Mouse (Mus musculus): ENCODE results near the gene H2-K1. TPM values are rescaled to one million over a fixed set of nuclear protein-coding genes. Genes with fewer than 3 reads are reported as not detected.
A peak's percentile ranks its signal among the peaks of the same experiment; 100 is the strongest.

H2-K1 gene
- polyA plus RNA-seq, 1 experiment from 2014 or later = 139 TPM

DNA sequence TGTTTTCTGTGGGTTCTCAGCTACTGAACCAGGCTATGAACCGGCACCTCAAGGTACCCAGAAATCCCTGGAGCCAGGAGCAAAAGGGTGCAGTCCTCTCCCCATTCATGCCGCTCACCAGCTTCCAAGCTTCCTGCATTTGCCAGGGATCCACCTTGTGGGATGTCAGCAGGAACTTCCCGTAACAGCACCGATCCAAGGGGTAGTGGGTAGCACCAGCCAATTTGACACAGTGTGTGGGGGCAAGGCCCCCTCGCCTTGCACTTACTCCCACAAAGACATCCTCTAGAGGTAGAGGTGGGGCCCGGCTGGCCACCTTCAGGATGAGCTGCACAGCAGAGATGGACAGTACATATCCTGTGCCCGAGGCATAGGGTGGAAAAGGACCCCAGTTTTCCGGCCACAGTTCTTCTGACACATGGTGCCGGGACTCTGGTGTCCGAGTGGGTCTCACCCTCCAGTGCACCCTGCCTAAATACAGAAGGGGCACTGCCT, 50.0 kb downstream of the H2-K1 start:
- 74% methylated on average over 10 of the region's 10 CpGs for WGBS (ENCODE audit: insufficient replicate concordance)
- no peak overlapping the region; the same call in 1 of the 2 replicates for H3K9ac ChIP-seq (ENCODE audit: low read depth, low read length)

DNA sequence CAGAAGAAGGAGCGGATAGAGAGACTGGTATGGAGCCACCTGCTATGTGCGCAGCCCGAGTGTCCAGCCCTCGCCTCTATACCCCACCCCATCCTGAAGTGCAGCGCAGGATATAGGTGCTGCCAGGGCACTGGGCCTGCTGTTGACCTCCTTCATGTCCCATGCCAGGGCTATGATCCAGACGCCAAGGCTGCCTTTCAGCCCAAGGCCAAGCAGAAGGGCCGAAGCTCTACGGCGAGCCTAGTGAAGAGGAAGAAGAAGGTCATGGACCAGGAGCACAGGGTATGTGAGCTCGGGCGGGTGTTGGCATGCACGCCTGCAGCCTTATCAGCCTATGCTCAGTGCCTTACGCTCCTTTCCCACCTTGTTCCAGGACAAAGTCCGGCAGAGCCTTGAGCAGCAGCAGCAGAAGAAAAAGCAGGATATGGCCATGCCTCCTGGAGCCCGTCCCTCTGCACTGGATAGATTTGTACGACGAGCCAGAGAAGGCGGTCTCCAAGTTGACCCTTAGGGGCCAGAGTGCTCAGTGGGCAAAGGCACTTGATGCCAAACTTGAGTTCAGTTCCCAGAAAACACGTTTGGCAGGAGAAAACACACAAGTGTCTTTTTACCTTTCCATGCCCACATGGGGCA, 51.1 kb downstream of the H2-K1 start:
- Histone ChIP-seq H3K4me1 (ENCODE audit: control insufficient read depth, low read depth, low read length) (peaks cover 38% of the 10 kb centered on the region), H3K4me2 (ENCODE audit: low read depth, low read length) (no peak overlapping the region), H3K36me3 (ENCODE audit: control insufficient read depth, insufficient read depth) (peaks cover 22% of the 10 kb centered on the region), H3K27ac (ENCODE audit: low read length) (no peak overlapping the region), H3K27me3 (ENCODE audit: control insufficient read depth, insufficient read depth, low read depth, low read length) (no peaks in the 10 kb centered on the region), H3K9ac (ENCODE audit: low read depth, low read length) (no peak overlapping the region), H3K9me3 (replicated peaks; ENCODE audit: control insufficient read depth, low read length) (no peaks in the 10 kb centered on the region), H3K4me3 (ENCODE audit: low read depth, low read length) (no peak overlapping the region)
- no peak for ATAC-seq (ENCODE audit: low read depth)
- 76% methylated on average over 19 of the region's 19 CpGs for WGBS (ENCODE audit: insufficient replicate concordance)

More for the DNA sequence above, 50.0 kb downstream of the H2-K1 start:
- no peak overlapping the region for H3K27ac ChIP-seq (ENCODE audit: low read length)
- H3K4me3 ChIP-seq (ENCODE audit: low read depth, low read length) = no peak overlapping the region; the same call in 1 of the 2 replicates
- H3K27me3 ChIP-seq (ENCODE audit: control insufficient read depth, insufficient read depth, low read depth, low read length) = no peaks in the 10 kb centered on the region
- peak overlapping the region; percentile 88 for H3K4me2 ChIP-seq (ENCODE audit: low read depth, low read length)
- H3K9me3 ChIP-seq (replicated peaks; ENCODE audit: control insufficient read depth, low read length) = no peaks in the 10 kb centered on the region
- no peak for ATAC-seq (ENCODE audit: low read depth)
- peaks cover 16% of the 10 kb centered on the region for H3K36me3 ChIP-seq (ENCODE audit: control insufficient read depth, insufficient read depth)
- H3K4me1 ChIP-seq (ENCODE audit: control insufficient read depth, low read depth, low read length) = peaks cover 45% of the 10 kb centered on the region

DNA sequence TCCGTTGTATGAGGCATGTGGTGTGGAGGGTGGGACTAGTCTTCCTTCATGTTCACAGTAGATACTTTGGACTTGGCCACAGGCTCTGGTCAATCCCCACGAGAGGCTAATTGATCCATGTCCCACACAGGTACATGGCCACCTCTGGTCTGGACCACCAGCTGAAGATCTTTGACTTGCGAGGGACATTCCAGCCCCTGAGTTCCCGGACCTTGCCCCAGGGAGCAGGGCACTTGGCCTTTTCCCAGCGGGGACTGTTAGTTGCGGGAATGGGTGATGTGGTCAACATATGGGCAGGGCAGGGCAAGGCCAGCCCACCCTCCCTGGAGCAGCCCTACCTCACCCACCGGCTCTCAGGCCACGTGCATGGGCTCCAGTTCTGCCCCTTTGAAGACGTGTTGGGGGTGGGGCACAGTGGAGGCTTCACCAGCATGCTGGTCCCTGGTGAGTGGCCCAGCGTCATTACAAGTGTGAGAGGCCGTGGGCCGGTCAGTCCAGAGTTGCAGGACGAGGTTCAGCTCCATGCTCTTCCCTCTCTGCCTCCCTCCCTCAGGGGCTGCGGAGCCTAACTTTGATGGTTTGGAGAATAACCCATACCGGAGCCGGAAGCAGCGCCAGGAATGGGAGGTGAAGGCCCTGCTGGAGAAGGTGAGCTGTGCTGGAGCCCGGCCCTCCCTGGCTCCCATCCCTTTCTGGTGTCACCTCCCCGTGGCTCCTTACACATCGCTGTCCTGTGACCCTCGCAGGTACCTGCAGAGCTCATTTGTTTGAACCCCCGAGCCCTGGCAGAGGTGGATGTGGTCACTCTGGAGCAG, 51.9 kb downstream of the H2-K1 start:
- no peak overlapping the region for H3K9ac ChIP-seq (ENCODE audit: low read depth, low read length)
- 78% methylated on average over 22 of the region's 22 CpGs for WGBS (ENCODE audit: insufficient replicate concordance)
- H3K4me3 ChIP-seq (ENCODE audit: low read depth, low read length) = no peak overlapping the region
- no peak overlapping the region for H3K27ac ChIP-seq (ENCODE audit: low read length)
- no peak for ATAC-seq (ENCODE audit: low read depth)
- peaks cover 21% of the 10 kb centered on the region for H3K36me3 ChIP-seq (ENCODE audit: control insufficient read depth, insufficient read depth)
- H3K9me3 ChIP-seq (replicated peaks; ENCODE audit: control insufficient read depth, low read length) = no peaks in the 10 kb centered on the region
- H3K27me3 ChIP-seq (ENCODE audit: control insufficient read depth, insufficient read depth, low read depth, low read length) = no peaks in the 10 kb centered on the region
- peaks cover 30% of the 10 kb centered on the region for H3K4me1 ChIP-seq (ENCODE audit: control insufficient read depth, low read depth, low read length)
- H3K4me2 ChIP-seq (ENCODE audit: low read depth, low read length) = no peak overlapping the region

DNA sequence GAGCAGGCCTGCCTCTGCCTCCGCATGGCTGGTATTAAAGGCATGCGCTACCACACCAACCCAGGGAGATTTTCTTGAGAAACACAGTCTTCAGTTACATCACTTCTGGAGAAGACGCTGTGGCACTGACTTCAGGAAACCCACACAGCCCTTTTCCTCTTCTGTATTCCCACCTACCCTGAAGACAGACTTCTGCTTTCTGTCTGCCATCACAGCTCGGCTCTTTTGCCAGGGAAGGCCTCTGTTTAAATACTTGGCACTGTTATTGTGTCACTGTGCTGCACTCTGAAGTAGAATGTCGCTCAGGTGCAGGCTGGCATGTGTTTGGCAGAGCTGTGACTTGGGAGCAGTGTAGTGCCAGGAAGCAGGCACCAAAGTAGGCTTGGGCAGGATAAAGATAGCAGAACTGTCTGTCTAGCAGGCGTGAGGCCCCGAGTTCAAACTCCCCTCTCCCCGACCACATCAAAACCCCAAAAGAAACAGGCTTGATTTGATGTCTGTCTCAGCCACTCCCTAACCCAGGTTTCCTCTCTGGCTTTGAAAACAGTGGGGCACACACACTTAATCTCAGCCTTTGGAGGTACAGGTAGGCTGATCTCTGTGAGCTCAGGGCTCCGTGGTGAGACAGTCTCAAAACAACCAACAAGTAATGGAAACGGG, 52.6 kb downstream of the H2-K1 start:
- Histone ChIP-seq H3K27me3 (ENCODE audit: control insufficient read depth, insufficient read depth, low read depth, low read length) (no peaks in the 10 kb centered on the region), H3K36me3 (ENCODE audit: control insufficient read depth, insufficient read depth) (peaks cover 14% of the 10 kb centered on the region), H3K4me1 (ENCODE audit: control insufficient read depth, low read depth, low read length) (peaks cover 23% of the 10 kb centered on the region)

More for the DNA sequence above, 52.6 kb downstream of the H2-K1 start:
- WGBS (ENCODE audit: insufficient replicate concordance) = 48% methylated on average over 10 of the region's 10 CpGs
- no peak for ATAC-seq (ENCODE audit: low read depth)
- Histone ChIP-seq H3K9ac (ENCODE audit: low read depth, low read length) (no peak overlapping the region), H3K9me3 (replicated peaks; ENCODE audit: control insufficient read depth, low read length) (no peaks in the 10 kb centered on the region), H3K4me3 (ENCODE audit: low read depth, low read length) (no peak overlapping the region), H3K4me2 (ENCODE audit: low read depth, low read length) (no peak overlapping the region), H3K27ac (ENCODE audit: low read length) (no peak overlapping the region; the same call in 1 of the 2 replicates)

MicroRNA genes within 50 kb of the gene (microRNA counts, 519-probe panel; counts per million panel counts)
- 1,545 counts per million, percentile 14 among the panel's probes with 10 or more counts for microRNA mmu-miR-219

Small RNA genes within 50 kb of the gene (microRNA-seq; reads per million reads assigned to microRNA genes)
- gene Mir219a-1 (not detected), gene Mir219c (not detected)

Other genes with a start within 250 kb of the H2-K1 start
- 107 and 115 TPM in 2 replicates for gene Rab11b, start 239.8 kb downstream of the H2-K1 start, polyA plus RNA-seq (2015; fragmentation: Nextera tagmentation; extraction: Ambion mirVana)
- 29.3 and 29.6 TPM in 2 replicates for gene Angptl4, start 218.5 kb downstream of the H2-K1 start, polyA plus RNA-seq (2015; fragmentation: Nextera tagmentation; extraction: Ambion mirVana)
- gene Kank3, start 189.8 kb downstream of the H2-K1 start, polyA plus RNA-seq (2015; fragmentation: Nextera tagmentation; extraction: Ambion mirVana) = 10.0 and 13.7 TPM in 2 replicates
- gene Rps28, start 175.8 kb downstream of the H2-K1 start, polyA plus RNA-seq (2015; fragmentation: Nextera tagmentation; extraction: Ambion mirVana) = 389 and 463 TPM in 2 replicates
- gene Ndufa7, start 175.8 kb downstream of the H2-K1 start, polyA plus RNA-seq (2015; fragmentation: Nextera tagmentation; extraction: Ambion mirVana) = 243 and 245 TPM in 2 replicates
- gene Cd320, start 157.3 kb downstream of the H2-K1 start, polyA plus RNA-seq (2015; fragmentation: Nextera tagmentation; extraction: Ambion mirVana) = 11.9 and 12.1 TPM in 2 replicates
- not detected in 2 replicates for gene Gm7029, start 126.5 kb downstream of the H2-K1 start, polyA plus RNA-seq (2015; fragmentation: Nextera tagmentation; extraction: Ambion mirVana)
- 5.8 and 6.1 TPM in 2 replicates for gene Kifc1, start 109.7 kb downstream of the H2-K1 start, polyA plus RNA-seq (2015; fragmentation: Nextera tagmentation; extraction: Ambion mirVana)
- gene Platr17, start 95.2 kb downstream of the H2-K1 start, polyA plus RNA-seq (2015; fragmentation: Nextera tagmentation; extraction: Ambion mirVana) = 0.21 and 0.54 TPM in 2 replicates
- gene Daxx, start 90.9 kb downstream of the H2-K1 start, polyA plus RNA-seq (2015; fragmentation: Nextera tagmentation; extraction: Ambion mirVana) = 18.6 and 19.6 TPM in 2 replicates
- gene Tapbp, start 84.4 kb downstream of the H2-K1 start, polyA plus RNA-seq (2015; fragmentation: Nextera tagmentation; extraction: Ambion mirVana) = 31.0 and 34.6 TPM in 2 replicates
- gene Zbtb22, start 84.4 kb downstream of the H2-K1 start, polyA plus RNA-seq (2015; fragmentation: Nextera tagmentation; extraction: Ambion mirVana) = 7.8 and 9.1 TPM in 2 replicates
- 7.8 and 9.0 TPM in 2 replicates for gene Rgl2, start 70.8 kb downstream of the H2-K1 start, polyA plus RNA-seq (2015; fragmentation: Nextera tagmentation; extraction: Ambion mirVana)
- 83.8 and 96.4 TPM in 2 replicates for gene Pfdn6, start 60.0 kb downstream of the H2-K1 start, polyA plus RNA-seq (2015; fragmentation: Nextera tagmentation; extraction: Ambion mirVana)
- 12.2 and 13.4 TPM in 2 replicates for gene Wdr46, start 59.7 kb downstream of the H2-K1 start, polyA plus RNA-seq (2015; fragmentation: Nextera tagmentation; extraction: Ambion mirVana)
- gene B3galt4, start 48.9 kb downstream of the H2-K1 start, polyA plus RNA-seq (2015; fragmentation: Nextera tagmentation; extraction: Ambion mirVana) = 2.2 and 2.3 TPM in 2 replicates
- gene Vps52, start 44.5 kb downstream of the H2-K1 start, polyA plus RNA-seq (2015; fragmentation: Nextera tagmentation; extraction: Ambion mirVana) = 21.3 and 21.9 TPM in 2 replicates
- 904 and 1,002 TPM in 2 replicates for gene Rps18, start 44.3 kb downstream of the H2-K1 start, polyA plus RNA-seq (2015; fragmentation: Nextera tagmentation; extraction: Ambion mirVana)
- gene Ring1, start 24.3 kb upstream of the H2-K1 start, polyA plus RNA-seq (2015; fragmentation: Nextera tagmentation; extraction: Ambion mirVana) = 3.2 and 4.0 TPM in 2 replicates
- gene H2-Ke6, start 27.7 kb upstream of the H2-K1 start, polyA plus RNA-seq (2015; fragmentation: Nextera tagmentation; extraction: Ambion mirVana) = 30.1 and 32.2 TPM in 2 replicates
- gene Slc39a7, start 31.3 kb upstream of the H2-K1 start, polyA plus RNA-seq (2015; fragmentation: Nextera tagmentation; extraction: Ambion mirVana) = 58.8 and 59.8 TPM in 2 replicates
- 14.7 and 15.7 TPM in 2 replicates for gene Rxrb, start 31.5 kb upstream of the H2-K1 start, polyA plus RNA-seq (2015; fragmentation: Nextera tagmentation; extraction: Ambion mirVana)
- gene Col11a2, start 39.1 kb upstream of the H2-K1 start, polyA plus RNA-seq (2015; fragmentation: Nextera tagmentation; extraction: Ambion mirVana) = 0.26 and 0.27 TPM in 2 replicates
- 0.43 and 0.57 TPM in 2 replicates for gene H2-Oa, start 92.0 kb upstream of the H2-K1 start, polyA plus RNA-seq (2015; fragmentation: Nextera tagmentation; extraction: Ambion mirVana)
- gene H2-DMa, start 119.2 kb upstream of the H2-K1 start, polyA plus RNA-seq (2015; fragmentation: Nextera tagmentation; extraction: Ambion mirVana) = 5.3 and 5.5 TPM in 2 replicates
- gene Brd2, start 122.3 kb upstream of the H2-K1 start, polyA plus RNA-seq (2015; fragmentation: Nextera tagmentation; extraction: Ambion mirVana) = 32.0 and 35.8 TPM in 2 replicates
- gene H2-DMb2, start 143.0 kb upstream of the H2-K1 start, polyA plus RNA-seq (2015; fragmentation: Nextera tagmentation; extraction: Ambion mirVana) = 0.74 and 1.0 TPM in 2 replicates
- gene H2-DMb1, start 152.7 kb upstream of the H2-K1 start, polyA plus RNA-seq (2015; fragmentation: Nextera tagmentation; extraction: Ambion mirVana) = 1.3 and 1.5 TPM in 2 replicates
- 3.8 and 4.2 TPM in 2 replicates for gene Tap1, start 187.2 kb upstream of the H2-K1 start, polyA plus RNA-seq (2015; fragmentation: Nextera tagmentation; extraction: Ambion mirVana)
- 9.6 and 9.7 TPM in 2 replicates for gene Psmb9, start 187.4 kb upstream of the H2-K1 start, polyA plus RNA-seq (2015; fragmentation: Nextera tagmentation; extraction: Ambion mirVana)
- gene Psmb8, start 197.4 kb upstream of the H2-K1 start, polyA plus RNA-seq (2015; fragmentation: Nextera tagmentation; extraction: Ambion mirVana) = 17.7 and 18.5 TPM in 2 replicates
- 6.7 TPM in 2 replicates for gene Tap2, start 203.2 kb upstream of the H2-K1 start, polyA plus RNA-seq (2015; fragmentation: Nextera tagmentation; extraction: Ambion mirVana)
- gene H2-Ob, start 238.6 kb upstream of the H2-K1 start, polyA plus RNA-seq (2015; fragmentation: Nextera tagmentation; extraction: Ambion mirVana) = 0.44 and 0.54 TPM in 2 replicates

Data from liver, embryonic 16.5 days (tissue).